Mouse (Mus musculus): Measurements from ENCODE around the gene Zfyve19. TPM values are rescaled to one million over a fixed set of nuclear protein-coding genes. Genes with fewer than 3 reads are reported as not detected.

Gene Zfyve19
- total RNA-seq (2014; rRNA removed) (26.2 and 35.1 TPM in 2 replicates), polyA plus RNA-seq (2015; fragmentation: Nextera tagmentation; extraction: Ambion mirVana) (50.2 and 53.1 TPM in 2 replicates)

DNA sequence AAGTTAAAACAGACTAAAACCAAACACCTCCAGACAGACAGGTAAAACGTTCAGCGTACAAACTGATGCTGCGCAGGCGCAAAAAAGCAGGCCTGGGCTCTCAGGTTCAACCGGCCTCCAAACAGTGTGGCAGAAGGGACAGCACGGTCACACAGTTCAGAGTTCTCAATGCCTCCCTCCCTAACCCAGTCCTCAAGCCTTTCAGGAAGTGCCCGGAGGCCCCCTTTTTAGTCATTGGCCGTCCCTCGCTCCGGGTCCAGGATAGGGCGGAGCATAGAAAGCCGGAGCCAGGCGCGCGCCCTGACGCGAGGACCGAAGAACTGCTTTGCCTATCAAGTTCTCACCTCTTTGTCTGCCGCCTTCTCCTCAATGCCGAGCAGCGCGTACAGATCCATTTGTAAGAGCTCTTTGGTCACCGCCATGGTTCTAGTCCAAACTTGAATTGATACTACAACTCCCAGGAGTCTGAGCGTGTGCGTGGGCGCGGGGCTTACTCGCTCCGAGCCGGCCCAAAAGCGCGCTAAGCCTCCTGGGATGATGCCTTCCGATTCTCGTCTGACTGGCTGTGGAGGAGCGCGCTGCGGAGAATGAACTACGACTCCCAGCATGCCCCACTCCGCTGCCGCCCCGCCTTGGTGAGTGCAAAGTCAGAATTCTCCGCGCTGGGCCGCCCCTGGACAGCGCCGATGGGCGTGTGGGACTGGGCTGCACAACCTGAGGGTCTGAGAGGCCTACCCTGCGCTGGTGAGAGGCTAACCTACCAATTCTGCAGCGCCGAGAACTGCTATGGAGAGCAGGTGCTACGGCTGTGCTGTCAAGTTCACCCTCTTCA, at the start of gene Zfyve19, which contains the start of gene Dnajc17:
TSS of gene Zfyve19 (plus strand) at position 274 of the 832 bp plus-strand sequence.
TSS of gene Dnajc17 (minus strand) at position 452 of the 832 bp plus-strand sequence.
- Histone ChIP-seq H3K27ac (peak within 1 kb of the TSS; percentile 87), H3K9ac (replicated peaks; ENCODE audit: low read length) (peak within 1 kb of the TSS; percentile 66), H3K4me1 (ENCODE audit: insufficient read depth, low read length) (peaks cover 4% of the 10 kb centered on the region), H3K36me3 (ENCODE audit: insufficient read depth, low read length) (peaks cover 27% of the 10 kb centered on the region), H3K27me3 (ENCODE audit: insufficient read depth, low read length) (no peaks in the 10 kb centered on the region), H3K4me2 (ENCODE audit: low read depth, low read length) (peak within 1 kb of the TSS; percentile 74), H3K4me3 (ENCODE audit: low read length) (peak within 1 kb of the TSS; percentile 77), H3K9me3 (ENCODE audit: low read length) (no peaks in the 10 kb centered on the region)
- ATAC-seq = peak; percentile 98
- peak; percentile 99 for DNase-seq (ENCODE audit: low spot score)
- TF ChIP-seq CTCF (IDR thresholded peaks at IDR 0.05; ENCODE audit: low read depth) = no peak; the same call in 1 of the 2 replicates
- WGBS = under 1% methylated on average over 51 of the region's 51 CpGs

DNA sequence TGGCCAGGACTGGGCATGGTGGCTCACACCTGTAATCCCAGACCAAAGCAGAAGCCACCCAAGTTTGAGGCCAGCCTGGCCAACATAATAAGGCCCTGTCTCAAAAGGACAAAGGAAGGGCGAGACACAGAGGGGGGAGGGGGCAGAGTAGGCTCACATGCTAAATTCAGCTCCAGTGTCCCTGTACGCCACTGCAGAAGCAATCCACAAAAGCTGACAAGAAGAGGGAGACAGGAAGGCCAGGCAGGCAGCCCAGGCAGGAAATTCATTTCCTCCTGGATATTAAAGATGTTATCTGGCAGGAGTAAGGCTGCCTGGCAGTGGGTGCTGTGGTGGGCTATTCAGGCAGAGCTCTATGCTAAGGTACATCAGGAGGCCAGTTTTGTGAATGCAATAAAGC, 47.2 kb upstream of the Zfyve19 start:
- Histone ChIP-seq H3K4me2 (ENCODE audit: low read depth, low read length) (no peak overlapping the region), H3K4me3 (ENCODE audit: low read length) (no peak overlapping the region), H3K27ac (no peak overlapping the region), H3K27me3 (ENCODE audit: insufficient read depth, low read length) (peaks cover 3% of the 10 kb centered on the region; the same call in 1 of the 2 replicates), H3K4me1 (ENCODE audit: insufficient read depth, low read length) (no peaks in the 10 kb centered on the region), H3K9me3 (ENCODE audit: low read length) (no peaks in the 10 kb centered on the region), H3K36me3 (ENCODE audit: insufficient read depth, low read length) (no peaks in the 10 kb centered on the region), H3K9ac (replicated peaks; ENCODE audit: low read length) (no peak overlapping the region)
- 28% methylated on average over 2 of the region's 2 CpGs for WGBS
- TF ChIP-seq CTCF (IDR thresholded peaks at IDR 0.05; ENCODE audit: low read depth) = no peak
- no peak for ATAC-seq
- DNase-seq (ENCODE audit: low spot score) = no peak

DNA sequence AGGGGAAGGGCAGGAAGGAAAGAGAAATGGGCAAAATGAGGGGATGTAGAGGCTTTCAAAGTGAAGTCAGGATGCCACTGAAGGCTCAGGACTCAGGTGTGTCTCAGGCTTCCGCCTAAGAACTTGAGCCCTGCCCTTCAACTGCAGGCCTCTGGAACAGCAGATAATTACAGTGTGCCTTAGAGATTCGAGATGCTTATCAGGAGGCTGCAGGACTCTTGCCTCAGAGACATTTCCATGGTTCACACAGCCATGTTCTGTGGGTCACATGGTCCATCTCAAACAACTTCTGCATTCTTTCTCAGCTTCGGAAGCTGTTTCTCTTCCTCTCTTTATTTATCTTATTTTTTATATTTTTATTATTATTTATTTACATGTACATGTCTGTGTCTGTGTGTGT, 45.3 kb upstream of the Zfyve19 start:
- H3K4me2 ChIP-seq (ENCODE audit: low read depth, low read length) = no peak overlapping the region
- WGBS = 67% methylated on average over 3 of the region's 3 CpGs
- no peak overlapping the region for H3K27ac ChIP-seq
- H3K9me3 ChIP-seq (ENCODE audit: low read length) = no peaks in the 10 kb centered on the region
- no peaks in the 10 kb centered on the region for H3K36me3 ChIP-seq (ENCODE audit: insufficient read depth, low read length)
- no peak for ATAC-seq
- no peak for TF ChIP-seq CTCF (IDR thresholded peaks at IDR 0.05; ENCODE audit: low read depth)
- no peak for DNase-seq (ENCODE audit: low spot score)
- H3K4me3 ChIP-seq (ENCODE audit: low read length) = no peak overlapping the region
- peaks cover 7% of the 10 kb centered on the region; the same call in 1 of the 2 replicates for H3K4me1 ChIP-seq (ENCODE audit: insufficient read depth, low read length)
- peaks cover 3% of the 10 kb centered on the region; the same call in 1 of the 2 replicates for H3K27me3 ChIP-seq (ENCODE audit: insufficient read depth, low read length)
- no peak overlapping the region for H3K9ac ChIP-seq (replicated peaks; ENCODE audit: low read length)

DNA sequence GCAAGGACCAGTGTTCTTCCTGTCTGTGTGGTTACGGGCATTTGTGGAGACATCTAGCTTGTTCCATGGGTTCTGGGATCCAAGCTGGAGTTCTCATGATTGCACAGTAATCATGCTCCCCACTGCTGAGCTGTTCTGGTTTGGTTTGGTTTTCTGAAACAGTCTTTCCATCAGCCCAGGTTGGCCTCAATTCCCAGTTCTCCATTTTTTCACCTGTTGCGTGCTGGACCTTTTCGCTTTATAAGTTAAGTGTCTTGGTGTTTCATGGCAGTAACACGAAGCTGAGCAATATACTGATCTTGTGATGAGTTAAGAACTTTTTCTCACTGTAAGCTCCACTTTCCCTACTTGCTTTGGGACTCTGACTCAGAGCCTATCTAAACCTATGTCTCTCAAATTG, 44.4 kb upstream of the Zfyve19 start:
- no peak for ATAC-seq
- WGBS = 89% methylated on average over 4 of the region's 4 CpGs
- H3K27ac ChIP-seq = no peak overlapping the region
- no peak overlapping the region for H3K4me2 ChIP-seq (ENCODE audit: low read depth, low read length)
- no peak overlapping the region for H3K9ac ChIP-seq (replicated peaks; ENCODE audit: low read length)
- H3K4me1 ChIP-seq (ENCODE audit: insufficient read depth, low read length) = peaks cover 7% of the 10 kb centered on the region; the same call in 1 of the 2 replicates
- DNase-seq (ENCODE audit: low spot score) = no peak
- H3K36me3 ChIP-seq (ENCODE audit: insufficient read depth, low read length) = no peaks in the 10 kb centered on the region
- no peak for TF ChIP-seq CTCF (IDR thresholded peaks at IDR 0.05; ENCODE audit: low read depth)
- H3K27me3 ChIP-seq (ENCODE audit: insufficient read depth, low read length) = peaks cover 3% of the 10 kb centered on the region; the same call in 1 of the 2 replicates
- no peaks in the 10 kb centered on the region for H3K9me3 ChIP-seq (ENCODE audit: low read length)
- H3K4me3 ChIP-seq (ENCODE audit: low read length) = no peak overlapping the region

DNA sequence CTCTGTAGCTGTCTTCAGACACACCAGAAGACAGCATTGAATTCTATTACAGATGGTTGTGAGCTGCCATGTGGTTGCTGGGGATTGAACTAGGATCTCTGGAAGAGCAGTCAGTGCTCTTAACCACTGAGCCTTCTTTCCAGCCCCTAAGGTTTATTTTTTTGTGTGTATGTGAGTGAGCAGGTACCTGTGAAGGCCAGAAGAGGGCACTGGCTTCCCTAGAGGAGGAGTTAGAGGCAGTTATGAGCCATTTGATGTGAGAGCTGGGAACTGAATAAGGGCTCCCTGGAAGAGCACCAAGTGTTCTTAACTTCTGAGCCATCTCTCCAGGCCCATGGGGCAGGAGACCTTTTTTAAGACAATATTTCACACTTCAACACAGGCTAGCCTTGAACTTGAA, 43.0 kb upstream of the Zfyve19 start:
- Histone ChIP-seq H3K4me1 (ENCODE audit: insufficient read depth, low read length) (peaks cover 7% of the 10 kb centered on the region; the same call in 1 of the 2 replicates), H3K36me3 (ENCODE audit: insufficient read depth, low read length) (no peaks in the 10 kb centered on the region), H3K4me3 (ENCODE audit: low read length) (no peak overlapping the region), H3K27me3 (ENCODE audit: insufficient read depth, low read length) (peaks cover 3% of the 10 kb centered on the region; the same call in 1 of the 2 replicates), H3K9ac (replicated peaks; ENCODE audit: low read length) (no peak overlapping the region), H3K27ac (no peak overlapping the region), H3K4me2 (ENCODE audit: low read depth, low read length) (no peak overlapping the region), H3K9me3 (ENCODE audit: low read length) (no peaks in the 10 kb centered on the region)
- ATAC-seq = no peak
- DNase-seq (ENCODE audit: low spot score) = no peak
- no peak for TF ChIP-seq CTCF (IDR thresholded peaks at IDR 0.05; ENCODE audit: low read depth)

- peak within 1 kb of the TSS; percentile 43 for H3K9ac ChIP-seq (replicated peaks; ENCODE audit: low read length)
- peak; percentile 20; the same call in 1 of the 2 replicates for TF ChIP-seq CTCF (IDR thresholded peaks at IDR 0.05; ENCODE audit: low read depth)
- under 1% methylated on average over 56 of the region's 60 CpGs for WGBS
- DNase-seq (ENCODE audit: low spot score) = peak; percentile 71
- H3K9me3 ChIP-seq (ENCODE audit: low read length) = no peaks in the 10 kb centered on the region
- H3K36me3 ChIP-seq (ENCODE audit: insufficient read depth, low read length) = no peaks in the 10 kb centered on the region
- H3K4me2 ChIP-seq (ENCODE audit: low read depth, low read length) = peak within 1 kb of the TSS; percentile 100
- H3K4me3 ChIP-seq (ENCODE audit: low read length) = peak within 1 kb of the TSS; percentile 54
- peaks cover 3% of the 10 kb centered on the region; the same call in 1 of the 2 replicates for H3K27me3 ChIP-seq (ENCODE audit: insufficient read depth, low read length)
- peaks cover 7% of the 10 kb centered on the region; the same call in 1 of the 2 replicates for H3K4me1 ChIP-seq (ENCODE audit: insufficient read depth, low read length)
- H3K27ac ChIP-seq = no peak within 1 kb of the TSS
- peak; percentile 83 for ATAC-seq
Observed at GRCm38 (mm10) chr2:119166901-119167865, 41.2 kb upstream of the Zfyve19 start, which contains the start of gene Gchfr. Gchfr (plus strand) TSS chr2:119167773.

All from hindbrain, postnatal 0 days (tissue).